34 mouse cellular contexts compared by ENCODE assay signal in genomic region chr4:139879324-139879723, GRCm38 (mm10). TPM values are rescaled to one million over a fixed set of nuclear protein-coding genes. Genes with fewer than 3 reads are reported as not detected.
"Had no signal": no experiment of that assay in that cellular context is flagged by ENCODE, and none has a peak within 500 bp of the region (broad histone marks: within the 10 kb centered on the region; RNA-seq: fewer than 3 reads in every experiment).

No protein-coding gene starts in this region.

- H3K27ac ChIP-seq: gastrocnemius, adult 2 months; heart, adult 2 months; hindbrain, embryonic 10.5 days; hindbrain, embryonic 12.5 days; hindbrain, embryonic 14.5 days; intestine, embryonic 15.5 days; layer of hippocampus, adult 2 months; left cerebral cortex, adult 2 months; limb, embryonic 12.5 days; liver, embryonic 13.5 days had no signal

- H3K36me3 ChIP-seq: heart, embryonic 12.5 days; hindbrain, embryonic 10.5 days; hindbrain, embryonic 12.5 days; intestine, embryonic 15.5 days; limb, embryonic 12.5 days; liver, embryonic 13.5 days had no signal

- H3K4me2 ChIP-seq: heart, embryonic 12.5 days; hindbrain, embryonic 12.5 days; hindbrain, embryonic 14.5 days; intestine, embryonic 15.5 days; limb, embryonic 12.5 days; liver, embryonic 11.5 days; liver, embryonic 13.5 days had no signal

- DNase-seq: gastrocnemius, adult 2 months; gastrocnemius, postnatal 10 days; gastrocnemius, postnatal 25 days; heart, adult 2 months; heart, postnatal 10 days; heart, postnatal 4 days; kidney, adult 18-20 months; kidney, adult 8-10 months; kidney, postnatal 10 days; kidney, postnatal 25 days; kidney, postnatal 4 days; liver; liver, embryonic 13.5 days had no signal

- H3K4me3 ChIP-seq: gastrocnemius, adult 2 months; heart, adult 2 months; heart, embryonic 12.5 days; hindbrain, embryonic 10.5 days; hindbrain, embryonic 12.5 days; intestine, embryonic 15.5 days; layer of hippocampus, adult 2 months; left cerebral cortex, adult 2 months; limb, embryonic 12.5 days; liver, embryonic 13.5 days had no signal

- H3K4me1 ChIP-seq: heart, embryonic 12.5 days; hindbrain, embryonic 12.5 days; intestine, embryonic 15.5 days; limb, embryonic 12.5 days; liver, embryonic 13.5 days had no signal

- H3K27me3 ChIP-seq: intestine, embryonic 15.5 days; liver, embryonic 13.5 days had no signal

- ATAC-seq: hindbrain, embryonic 16.5 days; inflammation-experienced regulatory T-cells, adult 6 months; intestine, embryonic 15.5 days; intestine, postnatal 0 days had no signal

- H3K9ac ChIP-seq: heart, embryonic 12.5 days; hindbrain, embryonic 12.5 days; hindbrain, embryonic 14.5 days; intestine, embryonic 15.5 days; limb, embryonic 12.5 days; liver, embryonic 13.5 days had no signal

- H3K9me3 ChIP-seq: heart, embryonic 12.5 days; hindbrain, embryonic 10.5 days; hindbrain, embryonic 12.5 days; intestine, embryonic 15.5 days; limb, embryonic 12.5 days; liver, embryonic 13.5 days had no signal

RNA-seq across cellular contexts. Expression of gene Pax7, which starts 46.0 kb away (rescaled TPM):
- total RNA-seq: granulocyte monocyte progenitor cell, adult 5-6 weeks; heart, adult 2 months; heart, postnatal 10 days; heart, postnatal 25 days; heart, postnatal 4 days; layer of hippocampus, adult 2 months; layer of hippocampus, postnatal 25 days; left cerebral cortex, adult 2 months; left cerebral cortex, postnatal 14 days; left cerebral cortex, postnatal 36 days had no signal
- polyA plus RNA-seq: heart, adult 2 months; heart, embryonic 14.5 days; heart, embryonic 16.5 days; inflammation-experienced regulatory T-cells, adult 6 months; intestine, embryonic 15.5 days; intestine, postnatal 0 days; kidney, embryonic 14.5 days; kidney, embryonic 16.5 days; liver, embryonic 13.5 days had no signal
